Mouse (Mus musculus) heart, embryonic 14.5 days (tissue): ENCODE results near the gene Nmnat2. TPM values are rescaled to one million over a fixed set of nuclear protein-coding genes. Genes with fewer than 3 reads are reported as not detected.

Experiments
- ATAC-seq: fragments of 200-750 bp; cut with Nextera tagmentation; 2 replicates; pipeline ENCODE4 v1.8.0; 2017; ENCODE audit warnings: low read depth, moderate TSS enrichment; ENCODE audit not compliant: insufficient number of reproducible peaks, insufficient read depth, low FRiP score
- H3K27ac ChIP-seq, 2 experiments: fragments of 200-500 bp in 1 of 2; fragments of 300-500 bp in 1 of 2; sonication (generic) in 1 of 2; replicated peaks in 1 of 2; 2 replicates each; pipeline ENCODE4 v1.5.1; 2012 to 2014; ENCODE audit warnings: low read depth in 2 of 2, low read length in 2 of 2, control low read depth in 1 of 2, mild to moderate bottlenecking in 1 of 2, mixed read lengths in 1 of 2; ENCODE audit not compliant: control insufficient read depth in 1 of 2, insufficient read depth in 1 of 2
- H3K27me3 ChIP-seq: fragments of 300-500 bp; sonication (generic); 2 replicates; pipeline ENCODE4 v1.6.1; 2014; ENCODE audit warnings: mild to moderate bottlenecking, low read length, control low read depth; ENCODE audit not compliant: control insufficient read depth, insufficient read depth
- H3K36me3 ChIP-seq: fragments of 300-500 bp; sonication (generic); 2 replicates; pipeline ENCODE4 v1.6.1; 2014; ENCODE audit warnings: mild to moderate bottlenecking, control low read depth, low read length, mixed read lengths; ENCODE audit not compliant: control insufficient read depth, insufficient read depth
- H3K4me1 ChIP-seq, 2 experiments: fragments of 200-500 bp in 1 of 2; fragments of 300-500 bp in 1 of 2; sonication (generic) in 1 of 2; 2 replicates each; pipeline ENCODE4 v1.6.1; 2012 to 2014; ENCODE audit warnings: low read length in 2 of 2, control low read depth in 1 of 2, mixed read lengths in 1 of 2; ENCODE audit not compliant: control insufficient read depth in 2 of 2, insufficient read depth in 2 of 2
- H3K4me2 ChIP-seq: fragments of 300-500 bp; sonication (generic); 2 replicates; pipeline ENCODE4 v1.6.1; 2014; ENCODE audit warnings: mild to moderate bottlenecking, low read length
- H3K4me3 ChIP-seq, 2 experiments: fragments of 200-500 bp in 1 of 2; fragments of 300-500 bp in 1 of 2; sonication (generic) in 1 of 2; 2 replicates each; pipeline ENCODE4 v1.5.1; 2012 to 2014; ENCODE audit warnings: low read length in 2 of 2, mild to moderate bottlenecking in 2 of 2, control low read depth in 1 of 2, low read depth in 1 of 2, moderate library complexity in 1 of 2; ENCODE audit not compliant: control insufficient read depth in 1 of 2, insufficient read depth in 1 of 2
- H3K9ac ChIP-seq: fragments of 300-500 bp; sonication (generic); 2 replicates; pipeline ENCODE4 v1.6.1; 2014; ENCODE audit warnings: mild to moderate bottlenecking, low read length
- H3K9me3 ChIP-seq: fragments of 300-500 bp; sonication (generic); 2 replicates; pipeline ENCODE4 v1.6.1; 2016; ENCODE audit warnings: low read length, control low read depth; ENCODE audit not compliant: control insufficient read depth
- WGBS: fragments of 180-500 bp; shearing (Covaris S2); extraction: QIAGEN DNeasy Blood & Tissue Kit; methylation state at CpG from one replicate; pipeline ENCODE4 v1.1.7; 2014; 5-methylcytosine and 5-hydroxymethylcytosine counted together
- polyA plus RNA-seq: library from polyadenylated mRNA; unstranded; fragments of >200 nt; fragmentation: Nextera tagmentation; extraction: Ambion mirVana; gene quantifications from 2 replicates; pipeline ENCODE4 v1.2.1, GENCODE M21; 2014

Nmnat2 gene
- polyA plus RNA-seq, 1 experiment from 2014 or later = 1.1 TPM

DNA sequence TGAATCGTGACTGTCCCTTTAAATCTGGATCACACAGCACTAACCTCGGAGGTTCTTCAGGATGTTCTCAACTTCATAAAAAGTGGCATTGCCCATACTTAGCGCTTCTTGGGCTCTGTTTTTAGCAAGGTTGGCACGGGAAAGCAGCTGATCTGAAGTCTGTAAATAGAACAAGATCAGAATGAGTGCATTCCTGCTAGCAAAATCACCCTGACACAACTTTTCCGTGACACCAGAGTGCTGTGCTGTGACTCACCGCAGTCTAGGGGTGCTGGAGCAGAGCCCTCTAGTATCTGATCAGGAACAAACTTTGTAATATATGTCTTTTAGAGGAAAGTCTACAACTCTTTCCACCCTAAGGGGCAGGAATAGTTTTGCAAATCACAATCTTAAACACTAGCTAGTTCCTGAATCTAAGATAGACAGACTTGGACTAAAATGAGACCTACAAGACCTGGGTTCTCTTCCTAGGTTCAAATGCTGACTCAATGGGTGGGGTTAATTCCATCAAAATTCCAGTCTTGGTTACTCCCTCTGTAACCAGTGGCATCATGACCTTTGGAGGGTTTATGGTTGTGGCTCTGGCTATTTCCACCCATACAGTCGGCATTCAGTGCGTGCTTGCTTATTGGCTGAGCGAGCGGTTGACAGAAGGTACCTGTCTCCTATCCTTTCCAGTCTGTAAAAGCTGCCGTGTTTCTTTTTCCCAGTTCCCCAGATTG is 175.4 kb downstream of the Nmnat2 start:
- no peaks in the 10 kb centered on the region for H3K9me3 ChIP-seq
- no peak for ATAC-seq
- peak overlapping the region; percentile 85 to 89 for H3K27ac ChIP-seq
- no peak overlapping the region for H3K4me3 ChIP-seq
- H3K36me3 ChIP-seq = no peaks in the 10 kb centered on the region
- H3K27me3 ChIP-seq = no peaks in the 10 kb centered on the region
- peak overlapping the region; percentile 33; the same call in 1 of the 2 replicates for H3K4me2 ChIP-seq
- 43% methylated on average over 11 of the region's 11 CpGs for WGBS
- peaks cover 42 to 53% of the 10 kb centered on the region in 2 experiments for H3K4me1 ChIP-seq
- peak overlapping the region; percentile 44 for H3K9ac ChIP-seq

DNA sequence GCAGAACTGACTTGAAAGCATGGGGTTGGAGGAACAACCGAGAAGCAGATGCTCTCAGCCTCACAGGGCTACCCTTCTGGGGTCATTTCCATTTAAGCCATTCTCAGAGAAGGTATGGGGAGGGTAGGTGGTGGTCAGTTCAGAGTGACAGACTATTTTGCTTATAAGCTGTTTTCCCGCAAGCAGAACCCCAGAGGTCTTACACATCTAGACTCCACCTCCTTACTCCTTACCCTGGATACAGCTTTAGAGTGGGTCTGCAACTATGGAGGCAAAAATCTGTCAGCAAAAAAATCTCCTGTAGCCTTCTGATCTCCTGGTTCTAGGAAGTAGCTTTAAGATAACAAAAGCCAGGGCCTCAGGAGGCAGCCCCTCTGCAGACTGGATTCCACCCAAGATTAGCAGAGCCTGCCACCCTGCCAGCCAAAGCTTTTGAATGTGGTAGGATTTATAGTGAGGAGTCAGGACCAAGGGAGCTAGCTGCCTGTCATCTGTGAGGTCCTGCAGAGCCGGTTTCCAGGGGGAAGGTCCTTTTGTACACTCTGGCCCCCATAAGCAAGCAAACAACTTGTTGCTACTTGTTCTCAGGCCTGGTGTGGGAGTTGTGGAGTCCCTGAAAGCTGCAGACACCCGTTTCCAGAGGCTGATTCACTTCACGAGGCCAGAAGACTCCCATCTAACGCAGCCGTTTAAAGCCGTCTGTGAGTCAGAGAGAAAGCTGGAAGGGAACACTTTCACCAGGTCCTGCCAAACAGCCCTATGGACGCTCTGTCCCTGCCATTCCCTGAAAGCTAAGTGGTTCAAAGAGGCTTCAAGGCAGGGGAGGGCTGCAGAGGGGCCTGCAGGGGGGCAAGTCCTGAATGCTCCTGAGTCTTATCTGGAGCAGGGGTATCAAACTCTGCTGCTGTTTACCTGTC is 179.3 kb downstream of the Nmnat2 start:
- WGBS = 15% methylated on average over 9 of the region's 9 CpGs
- peak overlapping the region; percentile 64 for H3K9ac ChIP-seq
- peak overlapping the region; percentile 32; the same call in 1 of the 2 replicates for H3K4me2 ChIP-seq
- H3K27ac ChIP-seq = peak overlapping the region; percentile 87 to 92
- no peaks in the 10 kb centered on the region for H3K9me3 ChIP-seq
- no peak for ATAC-seq
- peaks cover 36 to 58% of the 10 kb centered on the region in 2 experiments for H3K4me1 ChIP-seq
- H3K27me3 ChIP-seq = no peaks in the 10 kb centered on the region
- H3K36me3 ChIP-seq = no peaks in the 10 kb centered on the region
- no peak overlapping the region for H3K4me3 ChIP-seq

DNA sequence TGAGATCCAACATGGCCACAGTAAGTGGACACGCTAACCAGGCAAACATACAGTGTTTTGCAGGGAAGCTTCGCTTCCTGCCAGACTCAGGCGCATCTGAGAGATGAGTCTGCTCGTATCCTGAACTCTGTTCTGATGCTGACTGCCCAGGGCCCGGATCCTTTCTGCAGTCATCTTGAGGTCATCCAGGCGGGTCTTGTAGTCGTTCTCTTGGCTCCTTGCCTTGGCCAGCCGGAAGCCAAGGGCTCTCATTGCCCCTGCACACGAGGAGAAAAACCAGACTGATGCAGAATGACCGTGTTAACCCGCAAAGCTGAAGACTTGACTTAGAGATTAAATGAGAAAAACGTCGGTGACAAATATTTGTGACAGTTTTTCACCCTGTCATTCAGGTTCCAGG is 181.9 kb downstream of the Nmnat2 start:
- H3K36me3 ChIP-seq = no peaks in the 10 kb centered on the region
- no peak overlapping the region for H3K4me2 ChIP-seq
- peaks cover 33 to 49% of the 10 kb centered on the region in 2 experiments for H3K4me1 ChIP-seq
- H3K9ac ChIP-seq = no peak overlapping the region
- H3K27me3 ChIP-seq = no peaks in the 10 kb centered on the region
- H3K9me3 ChIP-seq = no peaks in the 10 kb centered on the region
- no peak overlapping the region; a peak in 1 of 4 replicates for H3K27ac ChIP-seq
- no peak overlapping the region for H3K4me3 ChIP-seq
- WGBS = 55% methylated on average over 13 of the region's 13 CpGs
- ATAC-seq = no peak

DNA sequence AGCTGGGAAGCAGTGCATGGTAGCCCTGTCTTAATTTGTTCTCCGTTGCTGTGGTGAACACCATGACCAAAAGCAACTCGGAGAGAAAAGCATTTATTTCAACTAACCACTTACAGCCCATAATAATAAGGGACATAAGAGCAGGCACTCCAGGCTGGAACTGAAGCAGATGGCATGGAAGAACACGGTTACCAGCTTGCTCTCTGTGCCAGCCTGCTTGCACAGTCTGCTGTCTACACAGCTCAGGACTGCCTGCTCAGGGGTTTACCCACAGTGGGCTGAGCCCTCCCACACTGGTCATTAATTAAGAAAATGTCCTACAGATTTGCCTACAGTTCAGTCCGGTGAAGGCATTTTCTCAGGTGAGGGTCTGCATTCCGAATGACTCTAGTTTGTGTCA is 183.7 kb downstream of the Nmnat2 start:
- no peak overlapping the region for H3K4me2 ChIP-seq
- H3K27ac ChIP-seq = no peak overlapping the region
- WGBS = 82% methylated on average over 5 of the region's 5 CpGs
- no peaks in the 10 kb centered on the region for H3K36me3 ChIP-seq
- ATAC-seq = no peak
- H3K4me3 ChIP-seq = no peak overlapping the region
- no peak overlapping the region for H3K9ac ChIP-seq
- H3K9me3 ChIP-seq = no peaks in the 10 kb centered on the region
- peaks cover 30 to 42% of the 10 kb centered on the region in 2 experiments for H3K4me1 ChIP-seq
- no peaks in the 10 kb centered on the region for H3K27me3 ChIP-seq

GRCm38 (mm10) chr1:153139635-153140034 is 184.8 kb downstream of the Nmnat2 start:
- no peak overlapping the region for H3K9ac ChIP-seq
- no peaks in the 10 kb centered on the region for H3K27me3 ChIP-seq
- H3K36me3 ChIP-seq = no peaks in the 10 kb centered on the region
- no peak overlapping the region for H3K4me3 ChIP-seq
- peak overlapping the region in 1 of 2 experiments; percentile 5; a peak in 1 of 4 replicates for H3K27ac ChIP-seq
- no peak for ATAC-seq
- WGBS = 19% methylated on average over 7 of the region's 7 CpGs
- no peak overlapping the region for H3K4me2 ChIP-seq
- no peaks in the 10 kb centered on the region for H3K9me3 ChIP-seq
- peaks cover 20 to 30% of the 10 kb centered on the region in 2 experiments for H3K4me1 ChIP-seq

- 73% methylated on average over 11 of the region's 11 CpGs for WGBS
- H3K4me1 ChIP-seq = peaks cover 20 to 26% of the 10 kb centered on the region in 2 experiments; a peak in 3 of 4 replicates
- H3K36me3 ChIP-seq = no peaks in the 10 kb centered on the region
- H3K9ac ChIP-seq = no peak overlapping the region
- no peak overlapping the region for H3K27ac ChIP-seq
- no peak for ATAC-seq
- no peak overlapping the region for H3K4me2 ChIP-seq
- no peaks in the 10 kb centered on the region for H3K27me3 ChIP-seq
- no peaks in the 10 kb centered on the region for H3K9me3 ChIP-seq
- no peak overlapping the region for H3K4me3 ChIP-seq
Observed at GRCm38 (mm10) chr1:153140265-153140664, 185.5 kb downstream of the Nmnat2 start.

DNA sequence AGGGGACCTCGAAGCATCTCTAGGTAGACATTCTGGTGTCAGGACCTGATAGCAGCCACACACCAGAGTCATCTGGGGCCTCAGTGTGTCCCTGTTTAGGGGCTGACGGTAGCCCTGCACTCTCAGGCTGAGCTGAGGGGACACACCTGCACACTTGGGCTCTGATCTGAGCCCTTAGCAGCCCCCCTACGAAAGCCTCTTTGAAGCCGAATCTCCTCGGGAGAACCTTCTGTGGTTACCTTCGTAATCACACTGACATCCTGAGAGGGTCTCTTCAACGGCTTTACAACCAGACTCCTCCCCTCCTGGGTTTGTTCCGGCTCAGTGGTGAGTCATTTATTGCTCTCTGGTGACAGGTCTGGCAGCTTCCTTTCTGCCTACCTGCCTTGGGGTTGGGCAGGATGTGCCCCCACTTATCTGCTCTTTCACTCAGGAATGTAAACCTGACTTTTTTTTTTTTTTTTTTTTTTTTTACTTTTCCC is 186.0 kb downstream of the Nmnat2 start:
- H3K36me3 ChIP-seq = no peaks in the 10 kb centered on the region
- no peak overlapping the region for H3K4me3 ChIP-seq
- H3K27ac ChIP-seq = no peak overlapping the region
- H3K9ac ChIP-seq = 0 out of 2 replicates have a peak overlapping the region, but pooled peaks have one; percentile 5
- 22% methylated on average over 8 of the region's 8 CpGs for WGBS
- H3K4me2 ChIP-seq = no peak overlapping the region
- no peak; the same call in 1 of the 2 replicates for ATAC-seq
- peaks cover 20 to 26% of the 10 kb centered on the region in 2 experiments; a peak in 3 of 4 replicates for H3K4me1 ChIP-seq
- H3K27me3 ChIP-seq = no peaks in the 10 kb centered on the region
- no peaks in the 10 kb centered on the region for H3K9me3 ChIP-seq
